In the genomic region with DNA sequence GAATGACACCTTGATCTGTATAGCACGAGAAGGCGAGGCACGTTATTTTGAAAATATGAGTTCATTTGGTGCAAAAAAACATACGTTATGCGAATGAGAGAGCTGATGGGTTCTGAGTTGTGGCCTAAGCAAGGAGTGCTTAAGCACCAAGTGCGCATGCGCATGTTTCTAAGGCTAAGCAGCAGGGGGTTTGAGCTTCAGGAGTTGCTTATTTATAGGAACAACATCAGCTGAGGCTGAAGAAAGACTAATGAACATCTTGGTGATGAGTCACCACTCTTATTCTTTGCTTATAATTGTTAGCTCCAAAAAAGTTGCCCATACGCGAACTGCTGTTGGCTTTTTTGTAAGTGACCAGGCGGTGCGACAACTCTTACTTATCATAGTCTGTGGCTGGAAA, we compare ENCODE assay signal across 36 mouse cellular contexts.
A peak's percentile ranks its signal among the peaks of the same experiment; 100 is the strongest.
DNase-seq lines count a peak whose midpoint lies in the region; ATAC-seq and TF ChIP-seq lines count a peak whose summit lies in the region.
"Had no signal": no experiment of that assay in that cellular context is flagged by ENCODE, and none has a peak within 500 bp of the region (broad histone marks: within the 10 kb centered on the region; RNA-seq: fewer than 3 reads in every experiment).

No protein-coding gene starts in this region.

- no peak overlapping the region for H3K27ac ChIP-seq in midbrain, postnatal 0 days (ENCODE audit: low read depth, low read length)
- H3K27ac ChIP-seq: embryonic facial prominence, embryonic 10.5 days; embryonic facial prominence, embryonic 15.5 days; hindbrain, embryonic 13.5 days; layer of hippocampus, adult 2 months; liver, embryonic 14.5 days; macrophage; midbrain, embryonic 13.5 days; neural tube, embryonic 15.5 days; stomach, postnatal 0 days had no signal

- H3K9me3 ChIP-seq in midbrain, postnatal 0 days (ENCODE audit: low read length) = no peaks in the 10 kb centered on the region
- H3K9me3 ChIP-seq: embryonic facial prominence, embryonic 15.5 days; hindbrain, embryonic 13.5 days; midbrain, embryonic 13.5 days; neural tube, embryonic 15.5 days had no signal

- H3K4me1 ChIP-seq in midbrain, postnatal 0 days (ENCODE audit: insufficient read depth, low read length) = no peaks in the 10 kb centered on the region
- H3K4me1 ChIP-seq: embryonic facial prominence, embryonic 15.5 days; heart, embryonic 12.5 days; midbrain, embryonic 13.5 days; neural tube, embryonic 15.5 days had no signal

- ATAC-seq in midbrain, postnatal 0 days (ENCODE audit: low FRiP score) = no peak
- ATAC-seq: activated CD4-positive, CD25-positive, alpha-beta regulatory T cell, adult 4 months; forebrain, embryonic 14.5 days; inflammation-experienced regulatory T-cells, adult 6 months; midbrain, embryonic 13.5 days had no signal

- no peak for TF ChIP-seq CTCF in midbrain, postnatal 0 days (IDR thresholded peaks at IDR 0.05)

- H3K27me3 ChIP-seq in midbrain, postnatal 0 days (ENCODE audit: insufficient read depth, low read length) = no peaks in the 10 kb centered on the region
- H3K27me3 ChIP-seq: embryonic facial prominence, embryonic 15.5 days; heart, embryonic 12.5 days; hindbrain, embryonic 13.5 days; midbrain, embryonic 13.5 days; neural tube, embryonic 15.5 days had no signal

- no peaks in the 10 kb centered on the region for H3K36me3 ChIP-seq in midbrain, postnatal 0 days (ENCODE audit: insufficient read depth, low read length)
- H3K36me3 ChIP-seq: embryonic facial prominence, embryonic 10.5 days; embryonic facial prominence, embryonic 15.5 days; hindbrain, embryonic 13.5 days; midbrain, embryonic 13.5 days; neural tube, embryonic 15.5 days had no signal

- peak; percentile 11 for DNase-seq in layer of hippocampus, adult 9-11 months
- DNase-seq in layer of hippocampus, adult 11-12 months (ENCODE audit: low spot score) = no peak
- DNase-seq in R1 (ENCODE audit: low read depth, low spot score) = peak; percentile 25
- peak; percentile 81 for DNase-seq in brain, adult 2 months (ENCODE audit: low read depth, low spot score)
- peak; percentile 30 to 46 for DNase-seq in right cerebral cortex, postnatal 10 days (ENCODE audit: low spot score in 2 of 2)
- DNase-seq in midbrain, postnatal 0 days (ENCODE audit: low spot score) = no peak
- no peak for DNase-seq in kidney, postnatal 25 days
- DNase-seq: adrenal gland, adult 2 months; adrenal gland, postnatal 36 days; B cell, adult 2 months; cerebellum, adult 2 months; cerebellum, postnatal 25 days; gastrocnemius, postnatal 36 days; heart, adult 18-20 months; heart, postnatal 4 days; kidney, adult 11 months; kidney, postnatal 14 days; liver; lung, adult 2 months; lung, postnatal 10 days; spleen, adult 18-20 months; thymus, adult 2 months; thymus, postnatal 36 days had no signal

- 97% methylated on average over 11 of the region's 11 CpGs for WGBS in midbrain, postnatal 0 days

- no peak overlapping the region for H3K4me2 ChIP-seq in midbrain, postnatal 0 days (ENCODE audit: low read depth, low read length, poor library complexity, severe bottlenecking)
- H3K4me2 ChIP-seq: embryonic facial prominence, embryonic 15.5 days; heart, embryonic 12.5 days; hindbrain, embryonic 13.5 days; midbrain, embryonic 13.5 days; neural tube, embryonic 15.5 days had no signal

- no peak overlapping the region for H3K9ac ChIP-seq in midbrain, postnatal 0 days (replicated peaks; ENCODE audit: low read length, poor library complexity, severe bottlenecking)
- H3K9ac ChIP-seq: embryonic facial prominence, embryonic 15.5 days; heart, embryonic 12.5 days; hindbrain, embryonic 13.5 days; liver, embryonic 14.5 days; midbrain, embryonic 13.5 days; neural tube, embryonic 15.5 days had no signal

- no peak overlapping the region for H3K4me3 ChIP-seq in midbrain, postnatal 0 days (ENCODE audit: low read depth, low read length)
- H3K4me3 ChIP-seq: embryonic facial prominence, embryonic 10.5 days; embryonic facial prominence, embryonic 15.5 days; heart, embryonic 12.5 days; hindbrain, embryonic 13.5 days; layer of hippocampus, adult 2 months; midbrain, embryonic 13.5 days; neural tube, embryonic 15.5 days had no signal

Comparison
In these comparisons a context has a peak if more than half of its experiments do, and no peak if none do; other contexts are left out.
1. DNase-seq: peak in layer of hippocampus, adult 9-11 months (single experiment), R1 (single experiment), brain, adult 2 months (single experiment) and right cerebral cortex, postnatal 10 days (2 of 2); none in layer of hippocampus, adult 11-12 months (single experiment), midbrain, postnatal 0 days (single experiment) and kidney, postnatal 25 days (0 of 2).